Mouse (Mus musculus) forebrain, embryonic 10.5 days (tissue): ENCODE measurements around the gene Atp6v1fnb. TPM values are rescaled to one million over a fixed set of nuclear protein-coding genes. Genes with fewer than 3 reads are reported as not detected.

Source experiments
- DNase-seq: peaks from one replicate; pipeline ENCODE4 v3.0.0-alpha.2; 2017; ENCODE audit warnings: low spot score; ENCODE audit errors: extremely low spot score
- H3K27ac ChIP-seq: fragments of 300-500 bp; sonication (generic); 2 replicates; pipeline ENCODE4 v1.5.1; 2016; ENCODE audit warnings: mild to moderate bottlenecking
- H3K27me3 ChIP-seq: fragments of 300-500 bp; sonication (generic); 2 replicates; pipeline ENCODE4 v1.6.1; 2016; ENCODE audit warnings: mild to moderate bottlenecking; ENCODE audit not compliant: poor library complexity, severe bottlenecking
- H3K36me3 ChIP-seq: fragments of 300-500 bp; sonication (generic); replicated peaks from 2 replicates; pipeline ENCODE4 v1.6.1; 2016; ENCODE audit warnings: mild to moderate bottlenecking, moderate library complexity
- H3K4me1 ChIP-seq: fragments of 300-500 bp; sonication (generic); 2 replicates; pipeline ENCODE4 v1.6.1; 2016
- H3K4me3 ChIP-seq: fragments of 300-500 bp; sonication (generic); 2 replicates; pipeline ENCODE4 v1.5.1; 2016; ENCODE audit warnings: mild to moderate bottlenecking, moderate library complexity
- H3K9me3 ChIP-seq: fragments of 300-500 bp; sonication (generic); 2 replicates; pipeline ENCODE4 v1.6.1; 2016; ENCODE audit warnings: mild to moderate bottlenecking, moderate library complexity
- WGBS: fragments of 180-500 bp; shearing (Covaris S2); methylation state at CpG from one replicate; pipeline ENCODE4 v1.1.7; 2016; 5-methylcytosine and 5-hydroxymethylcytosine counted together
- polyA plus RNA-seq: library from polyadenylated mRNA; unstranded; fragments of >200 nt; fragmentation: Nextera tagmentation; extraction: Ambion mirVana; gene quantifications from 2 replicates; pipeline ENCODE4 v1.2.1, GENCODE M21; 2016

Gene Atp6v1fnb
- polyA plus RNA-seq, 1 experiment from 2014 or later = 0.22 TPM

GRCm38 (mm10) chr6:29509086-29509485, 37.8 kb downstream of the Atp6v1fnb start:
- H3K4me1 ChIP-seq = peaks cover 72% of the 10 kb centered on the region
- H3K9me3 ChIP-seq = no peaks in the 10 kb centered on the region
- H3K27me3 ChIP-seq = peaks cover 89% of the 10 kb centered on the region
- H3K4me3 ChIP-seq = no peak overlapping the region
- no peak for DNase-seq
- WGBS = 54% methylated on average over 2 of the region's 2 CpGs
- H3K36me3 ChIP-seq = no peaks in the 10 kb centered on the region
- H3K27ac ChIP-seq = 0 out of 2 replicates have a peak overlapping the region, but pooled peaks have one; percentile 20

- Histone ChIP-seq H3K4me3 (peak overlapping the region; percentile 41), H3K36me3 (no peaks in the 10 kb centered on the region), H3K9me3 (no peaks in the 10 kb centered on the region), H3K27ac (peak overlapping the region; percentile 78), H3K27me3 (peaks cover 88% of the 10 kb centered on the region), H3K4me1 (peaks cover 62% of the 10 kb centered on the region)
- under 1% methylated on average over 11 of the region's 11 CpGs for WGBS
- peak; percentile 75 for DNase-seq
Measured at GRCm38 (mm10) chr6:29513284-29513683, 42.0 kb downstream of the Atp6v1fnb start.

DNA sequence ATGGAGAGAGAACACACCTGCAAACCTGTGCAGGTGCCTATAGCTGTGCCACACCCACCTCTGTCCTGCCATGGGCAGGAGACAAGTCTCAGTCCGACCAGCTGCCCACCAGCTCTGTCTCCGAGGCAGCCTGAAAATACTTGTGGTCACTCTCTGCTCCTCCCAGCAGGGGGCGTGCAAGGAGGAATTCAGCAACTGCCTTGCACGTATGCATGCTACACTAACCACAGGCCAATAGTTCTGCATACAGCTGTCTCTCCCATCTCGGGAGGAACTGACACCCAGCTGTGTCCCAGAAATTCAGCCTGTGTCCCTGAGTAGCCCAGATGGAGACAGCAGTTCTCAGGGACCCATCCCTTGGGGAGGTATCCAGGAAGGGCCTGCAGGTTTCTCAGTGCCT, 45.9 kb downstream of the Atp6v1fnb start:
- H3K27ac ChIP-seq = no peak overlapping the region
- H3K36me3 ChIP-seq = no peaks in the 10 kb centered on the region
- H3K27me3 ChIP-seq = peaks cover 58% of the 10 kb centered on the region
- WGBS = 12% methylated on average over 5 of the region's 5 CpGs
- peaks cover 31% of the 10 kb centered on the region for H3K4me1 ChIP-seq
- no peaks in the 10 kb centered on the region for H3K9me3 ChIP-seq
- no peak overlapping the region; the same call in 1 of the 2 replicates for H3K4me3 ChIP-seq
- peak; percentile 74 for DNase-seq

DNA sequence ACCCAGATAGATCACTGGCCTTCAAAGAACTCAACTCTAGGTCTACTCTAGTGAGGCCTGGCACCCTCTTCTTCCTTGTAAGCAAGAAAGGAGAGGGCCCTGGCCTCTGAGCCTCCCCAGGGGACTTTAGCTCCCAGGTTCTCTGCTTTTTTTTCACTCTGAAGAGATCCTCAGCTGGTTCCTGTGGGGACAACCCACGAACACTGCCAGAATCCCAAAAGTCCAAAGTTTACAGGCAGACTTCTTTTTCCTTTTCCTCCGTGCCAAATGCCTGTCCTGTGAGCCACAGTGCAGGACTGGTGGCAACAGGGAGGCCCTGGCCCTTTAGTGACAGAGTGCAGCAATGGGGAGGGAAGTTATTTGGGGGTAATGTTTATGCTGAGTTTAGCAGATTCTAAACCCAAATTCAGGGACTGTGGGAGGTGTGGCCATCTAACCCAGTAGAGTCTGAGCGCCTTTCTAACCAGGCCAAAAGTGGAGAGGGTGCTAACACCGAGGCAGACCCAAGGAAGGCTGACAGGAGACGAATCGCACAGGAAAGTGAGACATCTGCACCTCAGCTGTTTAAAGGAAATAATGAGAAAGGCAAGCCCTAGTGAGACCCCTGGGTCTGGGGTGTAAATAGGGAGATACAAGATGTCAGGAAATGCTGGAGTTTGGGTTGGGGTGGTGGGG, 51.5 kb downstream of the Atp6v1fnb start:
- no peak overlapping the region for H3K27ac ChIP-seq
- peaks cover 68% of the 10 kb centered on the region for H3K27me3 ChIP-seq

More for the DNA sequence above, 51.5 kb downstream of the Atp6v1fnb start:
- H3K4me3 ChIP-seq = no peak overlapping the region
- DNase-seq = no peak
- 84% methylated on average over 6 of the region's 6 CpGs for WGBS
- H3K4me1 ChIP-seq = peaks cover 19% of the 10 kb centered on the region
- no peaks in the 10 kb centered on the region for H3K36me3 ChIP-seq
- H3K9me3 ChIP-seq = peaks cover 3% of the 10 kb centered on the region; the same call in 1 of the 2 replicates

Other genes with a start within 250 kb of the Atp6v1fnb start
- gene Hilpda, start 198.9 kb upstream of the Atp6v1fnb start, polyA plus RNA-seq = 36.2 and 37.2 TPM in 2 replicates
- gene Fam71f2, start 191.8 kb upstream of the Atp6v1fnb start, polyA plus RNA-seq = 0.33 and 0.50 TPM in 2 replicates
- not detected in 2 replicates for gene Fam71f1, start 152.3 kb upstream of the Atp6v1fnb start, polyA plus RNA-seq
- 225 and 238 TPM in 2 replicates for gene Calu, start 123.4 kb upstream of the Atp6v1fnb start, polyA plus RNA-seq
- gene Opn1sw, start 83.0 kb upstream of the Atp6v1fnb start, polyA plus RNA-seq = 0.24 and 0.28 TPM in 2 replicates
- gene Ccdc136, start 75.1 kb upstream of the Atp6v1fnb start, polyA plus RNA-seq = 21.2 and 21.6 TPM in 2 replicates
- 2.1 and 2.6 TPM in 2 replicates for gene Flnc, start 38.2 kb upstream of the Atp6v1fnb start, polyA plus RNA-seq
- 187 and 200 TPM in 2 replicates for gene Atp6v1f, start 3.7 kb upstream of the Atp6v1fnb start, polyA plus RNA-seq
- gene Kcp, start 36.5 kb downstream of the Atp6v1fnb start, polyA plus RNA-seq = 10.8 and 10.9 TPM in 2 replicates
- 1.1 and 1.4 TPM in 2 replicates for gene Irf5, start 55.2 kb downstream of the Atp6v1fnb start, polyA plus RNA-seq
- gene Tnpo3, start 138.4 kb downstream of the Atp6v1fnb start, polyA plus RNA-seq = 127 and 129 TPM in 2 replicates
- 11.5 and 13.3 TPM in 2 replicates for gene Tspan33, start 222.8 kb downstream of the Atp6v1fnb start, polyA plus RNA-seq